Mouse (Mus musculus) ES-Bruce4 (cell line): ENCODE measurements at regions not wholly inside any gene's neighbourhood (a gene's known extent, or its start where the extent isn't known, plus 50 kb on each side); places are given as distances from the start of the nearest gene placed in this dataset.

Experiments used
- H3K27ac ChIP-seq: 2 replicates; pipeline ENCODE4 v1.5.1; 2012; ENCODE audit warnings: low read length, inconsistent platforms; ENCODE audit not compliant: insufficient read depth
- H3K27me3 ChIP-seq: 2 replicates; pipeline ENCODE4 v1.6.1; 2012; ENCODE audit warnings: mild to moderate bottlenecking, low read length, inconsistent platforms; ENCODE audit not compliant: control insufficient read depth, poor library complexity, insufficient read depth, severe bottlenecking
- H3K36me3 ChIP-seq: 2 replicates; pipeline ENCODE4 v1.6.1; 2012; ENCODE audit warnings: inconsistent platforms, mild to moderate bottlenecking, low read length, moderate library complexity; ENCODE audit not compliant: control insufficient read depth, poor library complexity, insufficient read depth, severe bottlenecking
- H3K4me1 ChIP-seq: one replicate; pipeline ENCODE4 v1.8.1; 2011; ENCODE audit warnings: low read length; ENCODE audit not compliant: control insufficient read depth, insufficient read depth
- H3K4me3 ChIP-seq: 2 replicates; pipeline ENCODE4 v1.5.1; 2011; ENCODE audit warnings: low read depth, mild to moderate bottlenecking, low read length
- H3K9ac ChIP-seq: 2 replicates; pipeline ENCODE4 v1.6.1; 2012; ENCODE audit warnings: low read depth, mild to moderate bottlenecking, inconsistent platforms; ENCODE audit not compliant: poor library complexity, severe bottlenecking
- H3K9me3 ChIP-seq: replicated peaks from 2 replicates; pipeline ENCODE4 v1.6.1; 2012; ENCODE audit warnings: mild to moderate bottlenecking, low read length, inconsistent platforms; ENCODE audit not compliant: control insufficient read depth, poor library complexity, insufficient read depth, severe bottlenecking
- CTCF ChIP-seq: IDR thresholded peaks from one replicate; pipeline ENCODE4 v1.8.1; 2011; ENCODE audit warnings: low read depth, low read length
- EP300 ChIP-seq: IDR thresholded peaks from 2 replicates; pipeline ENCODE4 v1.6.1; 2011; ENCODE audit warnings: low read depth, low read length; ENCODE audit not compliant: insufficient read depth
- POLR2A ChIP-seq: IDR thresholded peaks from one replicate; pipeline ENCODE4 v1.8.1; 2011; ENCODE audit warnings: low read length; ENCODE audit not compliant: insufficient read depth

DNA sequence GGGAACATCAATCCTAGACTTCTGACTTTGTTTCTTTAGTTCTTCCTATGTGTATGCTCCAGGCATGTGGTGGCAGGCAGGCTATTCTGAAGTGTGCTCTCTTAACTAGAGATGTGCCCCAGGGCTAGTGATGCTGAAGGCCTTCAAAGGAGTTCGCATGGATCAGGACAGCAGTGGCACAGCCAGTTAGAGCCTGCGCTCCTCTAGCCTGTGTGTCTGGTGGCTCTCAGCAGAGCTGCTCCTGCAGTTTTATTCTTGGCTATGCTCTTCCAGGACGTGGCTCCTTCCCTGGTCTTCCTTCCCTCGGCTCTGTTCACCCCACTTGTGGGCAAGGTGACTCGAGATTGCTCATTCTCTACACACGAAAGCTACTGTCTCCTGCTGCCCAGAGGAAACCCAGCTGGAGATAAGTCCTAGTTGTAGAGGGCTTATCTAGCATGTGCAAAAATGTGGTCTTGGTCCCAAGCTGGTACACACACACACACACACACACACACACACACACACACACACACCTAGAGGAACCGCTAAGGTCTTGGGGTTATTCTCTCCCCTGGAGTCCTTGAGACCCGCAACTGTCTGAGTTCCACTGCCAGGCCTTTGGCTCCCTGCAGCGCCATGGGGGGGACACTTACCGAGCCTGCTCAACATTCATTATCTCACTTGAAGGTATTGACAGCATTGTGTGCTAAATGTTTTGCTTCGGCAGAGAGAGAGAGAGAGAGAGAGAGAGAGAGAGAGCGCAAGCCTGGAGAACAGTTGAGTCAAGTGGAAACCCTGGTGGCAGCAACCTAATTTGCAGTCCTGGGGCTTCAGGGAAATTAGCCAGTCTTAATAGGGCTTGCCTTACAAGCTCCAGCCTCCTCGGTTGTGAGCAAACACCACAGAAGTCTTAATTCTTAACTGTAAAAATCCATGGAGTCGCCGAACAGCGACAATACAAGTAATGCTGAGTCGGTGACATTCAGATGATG, 110.4 kb upstream of the Smim15 start:
- no peaks in the 10 kb centered on the region for H3K4me1 ChIP-seq
- TF ChIP-seq CTCF (no peak), EP300 (no peak), POLR2A (no peak)
- H3K4me3 ChIP-seq, result no peak overlapping the region
- no peaks in the 10 kb centered on the region for H3K9me3 ChIP-seq
- no peak overlapping the region for H3K27ac ChIP-seq
- H3K36me3 ChIP-seq, result no peaks in the 10 kb centered on the region
- H3K27me3 ChIP-seq, result 0 out of 2 replicates have a peak, but pooled peaks cover 1% of the 10 kb centered on the region
- H3K9ac ChIP-seq, result no peak overlapping the region

DNA sequence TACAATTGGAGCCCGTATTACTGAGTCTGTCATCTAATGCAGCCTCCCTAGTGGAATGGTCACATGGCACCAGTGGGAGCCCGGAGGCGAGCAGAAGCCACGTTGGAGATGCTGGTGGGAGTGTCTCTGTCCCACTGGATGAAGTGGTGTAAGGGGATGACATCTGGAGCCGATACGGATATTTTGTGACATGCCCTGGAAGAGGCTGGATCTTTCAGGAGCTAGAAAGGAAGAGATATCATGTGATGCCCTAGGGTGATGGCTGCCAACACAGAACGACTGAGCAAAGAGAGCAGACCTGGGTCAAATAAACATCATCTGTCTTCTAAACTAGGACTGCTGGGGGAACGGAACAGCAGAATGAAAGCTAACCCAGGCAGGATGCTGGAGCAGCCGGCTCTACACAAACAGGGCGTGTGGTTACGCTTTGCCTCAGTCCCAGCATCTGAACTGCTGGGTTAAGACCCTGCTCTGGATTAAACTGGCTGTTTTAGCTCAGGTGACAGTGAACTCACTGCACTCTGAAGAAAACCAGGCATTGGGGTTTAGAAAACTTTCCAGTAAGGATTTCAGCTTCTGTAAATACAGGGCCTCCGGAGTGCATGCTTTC, 111.7 kb upstream of the Smim15 start:
- 0 out of 2 replicates have a peak, but pooled peaks cover 1% of the 10 kb centered on the region for H3K27me3 ChIP-seq
- no peaks in the 10 kb centered on the region for H3K36me3 ChIP-seq
- H3K4me1 ChIP-seq, result no peaks in the 10 kb centered on the region
- no peak overlapping the region for H3K27ac ChIP-seq
- H3K4me3 ChIP-seq, result no peak overlapping the region
- TF ChIP-seq POLR2A, result no peak
- no peak for TF ChIP-seq CTCF
- TF ChIP-seq EP300, result no peak
- H3K9ac ChIP-seq, result no peak overlapping the region
- H3K9me3 ChIP-seq, result no peaks in the 10 kb centered on the region

GRCm38 (mm10) chr13:107931216-107931615, 113.0 kb upstream of the Smim15 start:
- H3K9me3 ChIP-seq, result no peaks in the 10 kb centered on the region
- TF ChIP-seq POLR2A, result no peak

GRCm38 (mm10) chr13:107927499-107928215, 116.6 kb upstream of the Smim15 start:
- Histone ChIP-seq H3K27ac (no peak overlapping the region), H3K9ac (no peak overlapping the region), H3K9me3 (no peaks in the 10 kb centered on the region), H3K36me3 (no peaks in the 10 kb centered on the region), H3K27me3 (no peaks in the 10 kb centered on the region), H3K4me3 (no peak overlapping the region), H3K4me1 (no peaks in the 10 kb centered on the region)
- TF ChIP-seq POLR2A, result no peak
- TF ChIP-seq CTCF, result peak; percentile 50
- TF ChIP-seq EP300, result no peak

More at GRCm38 (mm10) chr13:107931216-107931615, 113.0 kb upstream of the Smim15 start:
- H3K27me3 ChIP-seq, result 0 out of 2 replicates have a peak, but pooled peaks cover 1% of the 10 kb centered on the region
- no peak overlapping the region for H3K9ac ChIP-seq
- no peaks in the 10 kb centered on the region for H3K4me1 ChIP-seq
- no peak overlapping the region for H3K27ac ChIP-seq
- no peak overlapping the region for H3K4me3 ChIP-seq
- H3K36me3 ChIP-seq, result no peaks in the 10 kb centered on the region

- H3K9me3 ChIP-seq, result no peaks in the 10 kb centered on the region
Measured at GRCm38 (mm10) chr13:107925470-107925869, 118.8 kb upstream of the Smim15 start.

More at GRCm38 (mm10) chr13:107925470-107925869, 118.8 kb upstream of the Smim15 start:
- TF ChIP-seq CTCF (no peak), POLR2A (no peak), EP300 (no peak)
- Histone ChIP-seq H3K9ac (no peak overlapping the region), H3K4me3 (no peak overlapping the region), H3K27me3 (no peaks in the 10 kb centered on the region), H3K4me1 (no peaks in the 10 kb centered on the region), H3K27ac (no peak overlapping the region), H3K36me3 (no peaks in the 10 kb centered on the region)
